Mouse (Mus musculus): ENCODE measurements around the gene C130073F10Rik.

GRCm38 (mm10) chr4:101862289-101862688, 31.3 kb downstream of the C130073F10Rik start:
- TF ChIP-seq CTCF (IDR thresholded peaks at IDR 0.05; ENCODE audit: extremely low read depth, insufficient read length, insufficient replicate concordance, low read depth, low read length), result no peak
- TF ChIP-seq POLR2A (IDR thresholded peaks at IDR 0.05; ENCODE audit: low read depth, low read length), result no peak
